ENCODE assay signal across 8 mouse cellular contexts in genomic region chr2:130839084-130839483, GRCm38 (mm10).
DNase-seq lines count a peak whose midpoint lies in the region; ATAC-seq lines count a peak whose summit lies in the region.

No protein-coding gene starts in this region.

- H3K36me3 ChIP-seq in embryonic facial prominence, embryonic 11.5 days (replicated peaks; ENCODE audit: control insufficient read depth, insufficient read depth, low read depth, low read length) = no peaks in the 10 kb centered on the region
- H3K36me3 ChIP-seq in heart, embryonic 16.5 days (ENCODE audit: control insufficient read depth, insufficient read depth) = peaks cover 14% of the 10 kb centered on the region
- no peaks in the 10 kb centered on the region for H3K36me3 ChIP-seq in stomach, embryonic 15.5 days

- no peaks in the 10 kb centered on the region for H3K27me3 ChIP-seq in embryonic facial prominence, embryonic 11.5 days (ENCODE audit: control insufficient read depth, insufficient read depth, low read length)
- no peaks in the 10 kb centered on the region for H3K27me3 ChIP-seq in heart, embryonic 16.5 days (ENCODE audit: control insufficient read depth, insufficient read depth, low read length)
- no peaks in the 10 kb centered on the region for H3K27me3 ChIP-seq in stomach, embryonic 15.5 days (replicated peaks)

- peak overlapping the region; percentile 97; the same call in 1 of the 2 replicates for H3K27ac ChIP-seq in embryonic facial prominence, embryonic 11.5 days (replicated peaks; ENCODE audit: low read depth, low read length)
- H3K27ac ChIP-seq in heart, embryonic 16.5 days (ENCODE audit: low read length) = peak overlapping the region; percentile 95
- peak overlapping the region; percentile 90 for H3K27ac ChIP-seq in stomach, embryonic 15.5 days

- H3K9me3 ChIP-seq in embryonic facial prominence, embryonic 11.5 days (replicated peaks; ENCODE audit: control insufficient read depth, low read length) = no peaks in the 10 kb centered on the region
- H3K9me3 ChIP-seq in heart, embryonic 16.5 days (replicated peaks; ENCODE audit: control insufficient read depth, low read length) = no peaks in the 10 kb centered on the region
- no peaks in the 10 kb centered on the region for H3K9me3 ChIP-seq in stomach, embryonic 15.5 days

- peak overlapping the region; percentile 92 for H3K9ac ChIP-seq in embryonic facial prominence, embryonic 11.5 days (replicated peaks; ENCODE audit: low read length)
- peak overlapping the region; percentile 96 for H3K9ac ChIP-seq in heart, embryonic 16.5 days (ENCODE audit: low read length)
- H3K9ac ChIP-seq in stomach, embryonic 15.5 days = peak overlapping the region; percentile 77; the same call in 1 of the 2 replicates

- peak overlapping the region; percentile 90 for H3K4me3 ChIP-seq in embryonic facial prominence, embryonic 11.5 days (ENCODE audit: low read depth, low read length)
- peak overlapping the region; percentile 96 for H3K4me3 ChIP-seq in heart, embryonic 16.5 days (ENCODE audit: low read length)
- H3K4me3 ChIP-seq in stomach, embryonic 15.5 days (replicated peaks) = peak overlapping the region; percentile 99

- ATAC-seq in embryonic facial prominence, embryonic 11.5 days (replicated peaks; ENCODE audit: insufficient number of reproducible peaks, low FRiP score, low TSS enrichment, low read depth) = no peak
- no peak for ATAC-seq in heart, embryonic 16.5 days (replicated peaks; ENCODE audit: extremely low read depth, insufficient read depth, low FRiP score)
- peak; percentile 32 for ATAC-seq in megakaryocyte, adult 5-6 weeks (ENCODE audit: poor library complexity, severe bottlenecking)
- no peak for ATAC-seq in stomach, embryonic 15.5 days (ENCODE audit: insufficient read depth, low FRiP score, low read depth)

- H3K4me1 ChIP-seq in embryonic facial prominence, embryonic 11.5 days (ENCODE audit: control insufficient read depth, insufficient read depth, low read length) = no peaks in the 10 kb centered on the region
- peaks cover 26% of the 10 kb centered on the region for H3K4me1 ChIP-seq in heart, embryonic 16.5 days (ENCODE audit: control insufficient read depth, insufficient read depth, low read length)
- H3K4me1 ChIP-seq in stomach, embryonic 15.5 days = 0 out of 2 replicates have a peak, but pooled peaks cover 5% of the 10 kb centered on the region

- H3K4me2 ChIP-seq in embryonic facial prominence, embryonic 11.5 days (ENCODE audit: low read depth, low read length) = peak overlapping the region; percentile 96
- peak overlapping the region; percentile 71 for H3K4me2 ChIP-seq in heart, embryonic 16.5 days (ENCODE audit: low read depth, low read length)
- H3K4me2 ChIP-seq in stomach, embryonic 15.5 days = peak overlapping the region; percentile 83

- peak; percentile 3 for DNase-seq in gastrocnemius, postnatal 10 days
- DNase-seq in gastrocnemius, adult 18-20 months (ENCODE audit: low spot score) = no peak
- DNase-seq in NIH3T3 (ENCODE audit: low read depth) = peak; percentile 33
- peak; percentile 39 for DNase-seq in embryonic facial prominence, embryonic 11.5 days (ENCODE audit: low spot score)
- peak; percentile 46 to 72 for DNase-seq in kidney, postnatal 25 days

- WGBS in embryonic facial prominence, embryonic 11.5 days = under 1% methylated on average over 10 of the region's 10 CpGs
- WGBS in heart, embryonic 16.5 days = 2% methylated on average over 10 of the region's 10 CpGs
- 2% methylated on average over 10 of the region's 10 CpGs for WGBS in stomach, embryonic 15.5 days
